Mouse (Mus musculus) frontal cortex, adult (tissue): ENCODE measurements around the gene Exog.
A peak's percentile ranks its signal among the peaks of the same experiment; 100 is the strongest.

Source experiments
- ATAC-seq: cut with Nextera tagmentation; 2 replicates; pipeline ENCODE4 v1.9.2; 2017; ENCODE audit warnings: mild to moderate bottlenecking, moderate library complexity, mixed read lengths; ENCODE audit not compliant: low TSS enrichment

Gene Exog

DNA sequence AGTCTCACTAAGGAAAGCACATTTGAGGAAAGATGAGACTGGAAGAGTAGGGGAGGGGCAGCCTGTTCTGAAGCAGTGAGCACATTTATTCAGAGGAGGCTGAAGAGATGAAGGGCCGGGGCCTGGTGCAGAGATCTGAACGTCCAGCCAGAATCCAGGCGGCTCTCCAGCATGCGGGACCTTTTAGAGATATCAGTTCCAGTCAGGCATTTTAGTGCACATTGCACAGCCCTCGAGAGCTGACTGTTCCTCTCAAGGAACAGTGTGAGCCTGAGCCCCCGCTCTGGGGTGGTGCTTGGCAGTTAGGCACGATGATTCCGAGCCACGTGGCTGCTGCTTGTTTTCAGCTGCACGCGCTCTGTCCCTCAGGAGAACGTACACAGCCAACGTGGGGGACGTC is 12.4 kb downstream of the Exog start:
- ATAC-seq = peak; percentile 47; the same call in 1 of the 2 replicates

DNA sequence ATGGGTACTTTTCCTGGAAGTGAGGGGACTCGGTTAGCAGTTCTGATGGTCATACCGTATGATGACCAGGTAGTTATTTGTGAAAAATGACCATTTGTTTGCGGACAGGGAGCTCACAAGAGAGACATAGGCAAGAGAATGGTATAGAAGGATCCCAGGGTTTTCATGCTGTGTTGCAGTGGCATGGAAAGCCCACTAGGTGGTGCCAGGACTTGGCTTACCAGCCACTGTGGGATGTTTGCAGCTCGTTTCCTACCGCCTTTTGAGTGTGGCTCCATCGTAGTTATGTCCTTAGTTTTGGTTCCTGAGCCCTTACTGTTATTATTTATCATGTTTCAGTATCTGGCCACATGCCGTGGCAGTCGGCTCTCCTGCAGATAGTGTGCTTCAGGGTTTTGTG is 15.7 kb downstream of the Exog start:
- peak; percentile 82 for ATAC-seq

DNA sequence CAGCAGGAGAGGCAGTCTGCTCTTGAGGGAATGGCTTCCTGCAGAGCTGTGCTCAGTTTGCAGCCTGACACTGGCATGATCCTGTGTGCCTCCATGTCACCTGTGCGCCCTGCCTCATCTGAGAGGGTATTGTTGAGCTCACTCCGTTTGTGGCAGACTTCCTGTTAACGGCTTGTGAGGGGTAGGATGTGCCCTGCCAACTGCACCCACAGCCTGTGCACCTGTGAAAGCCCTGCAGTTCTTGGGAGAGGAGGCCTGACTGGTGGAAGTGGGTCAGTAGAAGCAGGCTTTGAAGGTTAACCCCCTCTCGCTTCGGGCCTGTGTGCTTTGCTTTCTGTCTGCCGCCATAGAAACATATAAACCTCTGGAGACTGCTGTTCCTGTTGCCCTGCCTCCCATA is 20.3 kb downstream of the Exog start:
- no peak for ATAC-seq

DNA sequence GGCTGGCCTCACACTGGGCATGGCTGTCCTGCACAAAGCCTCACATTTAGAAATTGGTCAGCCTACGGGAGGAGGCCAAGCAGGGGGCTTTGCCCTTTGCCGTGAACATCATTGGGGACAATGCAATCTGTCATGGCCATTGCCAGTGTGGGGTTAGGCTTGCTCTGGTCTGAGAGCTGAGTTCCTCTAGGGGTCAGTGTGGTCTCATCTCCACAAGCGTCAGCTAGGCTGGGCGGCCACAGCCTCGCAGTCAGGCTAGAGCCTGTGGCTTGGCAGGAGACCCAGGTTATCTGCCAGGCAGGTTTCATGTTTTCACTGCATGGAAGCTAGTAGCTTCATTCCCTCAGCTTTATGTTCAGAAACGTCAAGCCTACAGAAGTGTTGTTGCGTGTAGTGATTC is 20.9 kb downstream of the Exog start:
- peak; percentile 53; the same call in 1 of the 2 replicates for ATAC-seq

DNA sequence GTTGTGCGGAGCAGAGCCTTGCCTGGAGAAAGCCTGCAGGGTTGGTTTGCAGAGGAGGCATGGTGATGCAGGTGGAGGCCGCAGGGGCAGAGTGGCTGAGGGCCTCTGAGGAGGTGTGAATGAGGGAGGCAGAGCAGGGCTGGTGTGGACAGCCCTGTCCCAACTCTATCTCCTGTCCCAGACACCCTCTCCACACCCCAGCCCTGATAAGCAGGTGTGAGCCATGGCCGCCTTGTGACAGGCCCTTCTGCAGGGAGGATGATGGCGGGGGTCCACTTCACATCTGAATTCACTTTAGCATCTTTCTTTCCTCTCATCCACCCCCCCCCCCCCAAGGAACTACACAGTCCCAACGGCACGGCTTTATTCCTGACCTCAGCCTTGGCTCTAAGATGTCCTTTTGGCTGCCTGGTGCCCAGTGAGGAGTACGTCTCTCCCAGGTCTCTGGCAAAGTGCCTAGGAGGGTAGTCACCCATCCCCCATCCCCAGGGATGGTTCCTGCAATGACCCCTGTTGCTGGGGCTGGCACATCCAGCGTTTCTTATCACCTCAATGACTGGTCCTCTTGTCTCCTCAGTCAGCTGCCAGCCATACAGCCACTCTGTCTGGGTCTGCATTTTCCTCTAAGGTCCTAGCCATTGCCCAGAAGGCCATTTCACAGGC is 25.1 kb downstream of the Exog start:
- no peak for ATAC-seq

DNA sequence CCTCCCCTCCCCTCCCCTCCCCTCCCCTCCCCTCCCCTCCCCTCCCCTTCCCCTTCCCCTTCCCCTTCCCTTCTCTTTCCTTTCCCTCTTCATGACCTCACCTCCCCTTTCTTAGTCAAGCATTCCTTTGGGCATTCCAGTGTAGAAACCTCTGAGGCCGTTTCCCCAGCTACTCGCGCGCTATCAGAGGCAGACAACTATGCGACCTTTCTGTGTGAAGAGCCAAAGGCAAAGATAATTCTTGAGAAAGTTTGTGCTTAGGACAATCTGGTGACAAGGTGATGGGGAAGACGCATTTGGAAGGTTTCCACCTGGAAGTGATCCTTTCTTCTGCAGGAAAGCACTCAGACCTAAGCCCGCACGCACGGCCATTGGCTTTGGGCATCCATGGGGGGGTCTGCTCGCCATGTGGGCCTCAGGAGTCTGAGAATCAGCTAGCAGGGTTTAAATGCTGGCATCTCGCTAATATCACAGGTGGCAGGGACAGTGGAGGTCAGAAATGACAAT is 27.7 kb downstream of the Exog start:
- ATAC-seq = no peak

DNA sequence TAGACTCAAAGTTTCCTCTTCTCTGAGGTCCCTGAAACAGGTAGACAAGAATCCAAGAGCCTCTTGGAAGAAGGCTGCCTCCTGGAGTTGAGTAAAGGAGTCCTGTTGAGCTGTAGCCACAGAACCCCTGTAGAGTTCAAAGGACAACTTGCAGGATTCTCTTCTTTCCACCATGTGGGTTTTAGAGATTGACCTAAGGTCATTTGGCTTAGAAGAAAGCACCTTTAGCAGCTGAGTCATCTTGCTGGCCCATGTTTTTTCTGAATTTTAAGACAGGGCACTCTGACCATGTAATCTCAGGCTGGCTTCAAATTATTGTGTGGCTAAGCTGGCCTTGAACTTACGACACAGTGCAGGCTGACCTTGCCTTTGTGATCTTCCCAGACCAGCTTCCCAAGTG is 28.3 kb downstream of the Exog start:
- no peak for ATAC-seq

DNA sequence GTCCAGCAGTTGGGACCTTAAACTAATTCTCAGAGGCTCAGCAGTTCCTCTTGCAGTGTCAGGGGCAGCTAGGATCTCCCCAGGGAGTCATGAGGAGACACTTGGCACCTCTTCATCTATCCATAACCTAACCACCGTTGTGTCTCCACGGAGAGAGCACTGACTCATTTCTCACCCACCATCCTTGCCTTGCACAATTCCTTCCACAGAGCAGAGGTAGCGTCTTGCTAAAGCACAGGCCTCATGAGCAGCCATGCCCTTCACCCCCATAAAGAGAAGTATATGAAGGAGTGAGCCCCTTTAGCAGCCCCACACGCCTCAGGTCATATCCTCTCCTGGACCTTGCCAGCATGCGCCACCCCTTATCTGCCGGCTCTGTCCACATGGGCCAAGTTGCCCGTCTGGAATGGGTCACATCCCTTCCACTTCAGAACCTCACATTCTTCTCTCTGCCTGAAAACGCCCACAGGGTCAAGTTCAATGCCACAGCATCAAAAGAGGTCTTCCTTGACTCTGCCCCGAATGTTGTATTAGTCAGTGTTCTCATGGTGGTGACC is 28.9 kb downstream of the Exog start:
- ATAC-seq = peak; percentile 72; the same call in 1 of the 2 replicates

DNA sequence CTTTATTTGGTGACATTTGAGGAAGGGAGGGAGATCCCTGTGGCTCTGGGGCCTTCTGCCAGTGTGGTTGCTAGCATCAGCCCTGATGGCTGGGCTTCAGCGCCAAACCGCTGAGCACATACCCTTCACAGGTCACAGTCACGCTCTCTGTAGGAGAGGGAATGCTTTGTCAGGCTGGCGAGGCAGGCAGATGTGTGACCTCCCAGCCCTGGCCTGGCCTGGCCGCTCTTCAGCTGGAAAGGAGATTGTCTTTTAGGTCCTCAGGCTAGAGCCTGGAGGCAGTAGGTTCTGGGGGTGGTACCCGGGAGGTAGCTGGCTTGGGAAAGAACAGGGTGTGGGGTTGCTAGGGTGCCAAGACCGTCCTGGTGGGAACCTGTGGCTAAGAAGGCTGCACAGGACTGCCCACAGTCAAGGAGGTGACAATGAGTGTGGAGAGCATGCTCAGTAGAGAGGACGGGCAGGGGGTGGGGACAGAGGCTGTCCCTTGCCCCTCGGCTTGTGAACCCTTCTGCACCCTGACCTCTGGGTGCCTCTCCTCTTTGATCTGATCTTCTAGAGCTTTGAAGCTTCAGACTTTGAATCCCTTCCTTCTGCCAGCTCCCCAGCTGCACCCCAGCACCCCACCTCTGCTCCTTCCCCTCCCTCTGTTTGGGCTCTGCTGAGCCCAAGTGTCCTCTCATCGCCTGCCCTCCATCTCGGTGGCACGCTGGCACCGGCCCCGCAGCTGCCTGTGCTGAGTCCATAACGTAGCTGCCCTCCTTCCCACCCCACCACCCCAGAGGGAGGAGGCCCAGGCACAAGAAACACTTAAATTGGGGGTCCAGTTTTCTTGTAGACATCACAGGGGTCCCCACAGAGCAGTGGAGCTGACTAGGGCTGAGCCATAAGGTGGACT is 30.2 kb downstream of the Exog start:
- no peak for ATAC-seq

DNA sequence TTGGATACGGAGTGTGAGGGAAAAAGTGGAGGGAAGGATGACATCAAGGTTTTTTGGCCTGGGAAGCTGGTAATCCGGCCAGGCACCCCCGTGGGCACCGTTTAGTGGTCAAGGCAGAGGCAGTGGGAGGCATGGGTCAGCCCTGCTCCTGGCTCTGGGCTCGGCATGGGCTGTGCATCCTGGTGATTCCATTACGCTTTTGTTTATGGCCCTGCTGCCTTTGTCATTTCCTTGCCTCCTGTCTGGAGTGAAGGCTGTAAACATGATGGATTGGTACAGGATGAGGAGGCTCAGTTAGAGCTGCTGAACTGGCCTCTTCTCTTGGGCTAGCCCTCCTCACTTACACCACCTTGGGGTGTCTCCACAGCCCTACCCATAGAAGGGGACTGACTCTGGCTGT is 33.0 kb downstream of the Exog start:
- no peak for ATAC-seq

DNA sequence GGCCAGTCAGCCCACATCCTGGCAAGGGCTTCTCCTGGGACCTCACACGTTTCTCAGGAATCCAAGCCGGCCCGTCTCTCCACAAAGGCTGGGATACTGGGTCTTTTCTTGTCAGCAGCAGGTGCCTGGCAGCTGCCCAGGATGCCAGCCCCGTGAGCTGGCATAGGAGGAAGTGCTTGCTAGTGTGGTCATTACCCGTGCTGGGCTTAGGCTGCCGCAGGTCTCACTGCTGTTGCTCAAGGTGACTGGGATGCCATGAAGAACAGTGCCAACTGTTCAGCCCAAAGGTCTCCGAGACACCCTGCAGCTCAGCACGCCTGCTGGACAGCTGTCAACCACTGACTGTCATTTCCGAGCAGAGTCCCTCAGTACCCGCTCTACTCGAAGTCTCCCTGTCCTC is 33.6 kb downstream of the Exog start:
- ATAC-seq = no peak

DNA sequence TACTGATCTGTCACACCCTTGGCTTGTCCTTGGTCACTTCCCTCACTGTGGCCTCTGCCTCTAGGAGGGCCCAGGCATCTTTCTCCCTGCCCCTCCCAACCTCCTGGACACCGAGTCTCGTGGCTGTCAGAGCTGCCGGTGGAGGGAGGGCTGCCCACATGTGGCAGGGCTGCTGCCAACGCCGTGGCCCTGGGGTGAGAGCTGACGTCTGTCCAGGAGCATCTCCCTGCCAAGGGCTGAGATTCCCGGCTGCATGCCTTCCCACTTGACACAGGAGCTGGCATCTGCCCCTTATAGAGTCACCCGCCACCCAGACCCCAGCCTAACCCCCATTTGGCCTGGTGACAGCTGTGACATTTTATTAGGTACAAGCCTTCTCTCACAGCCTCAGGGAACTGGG is 34.6 kb downstream of the Exog start:
- no peak for ATAC-seq

DNA sequence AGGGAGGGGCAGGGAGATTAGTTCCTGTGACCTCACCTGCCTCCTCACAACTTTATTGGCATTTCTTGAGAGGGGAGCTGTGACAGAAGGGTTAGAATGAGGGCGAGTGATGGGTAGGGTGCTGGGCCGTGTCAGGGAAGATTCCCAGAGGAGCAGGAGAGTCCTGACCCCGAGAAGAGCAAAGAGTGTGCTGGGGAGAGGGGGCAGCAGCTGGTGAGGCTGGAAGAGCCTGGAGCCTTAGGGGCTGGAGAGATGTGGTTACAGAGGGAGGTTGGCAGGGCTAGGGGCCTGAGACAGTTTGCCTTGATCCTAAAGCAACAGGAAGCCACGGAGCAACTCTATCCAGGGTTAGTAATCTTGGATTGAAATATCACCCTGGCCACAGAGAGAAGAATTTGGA is 36.9 kb downstream of the Exog start:
- ATAC-seq = no peak

DNA sequence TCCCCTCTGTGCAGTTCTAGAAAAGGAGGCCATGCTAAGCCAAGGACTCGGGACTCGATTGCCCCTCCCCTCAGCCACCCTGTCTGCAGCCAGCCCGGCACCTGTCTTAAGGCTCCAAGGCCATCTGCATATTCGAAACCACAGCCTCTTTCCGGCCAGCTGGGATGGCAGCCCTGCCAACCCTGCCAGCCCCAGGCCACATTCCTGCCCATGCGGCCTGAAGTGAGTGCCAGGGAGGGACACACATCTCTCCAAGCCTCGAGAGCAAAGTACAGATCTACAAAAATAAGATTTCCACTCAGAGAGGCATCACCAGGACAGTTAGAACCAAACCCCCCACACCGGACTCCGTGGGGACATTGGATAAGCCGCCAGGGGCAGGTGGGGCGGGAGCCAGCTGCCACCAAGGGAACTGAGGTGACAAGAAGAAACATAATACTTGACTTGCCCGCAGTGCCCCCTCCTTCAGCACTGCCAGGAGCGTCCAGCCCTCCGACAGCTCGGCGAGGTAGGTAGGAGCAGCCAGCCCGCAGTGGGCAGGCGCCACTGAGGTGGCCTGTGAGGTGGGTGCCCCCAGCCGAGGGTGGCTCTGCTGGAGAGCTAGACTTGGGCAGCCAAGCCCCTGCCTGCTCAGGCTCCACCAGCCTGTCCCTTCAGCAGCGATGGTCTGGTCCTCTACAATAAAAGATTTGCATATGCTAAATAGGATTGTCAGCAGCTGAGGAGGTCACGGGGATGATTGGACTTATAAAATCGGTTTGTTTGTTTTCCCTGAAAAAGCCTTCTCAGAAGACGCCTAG is 39.0 kb downstream of the Exog start:
- ATAC-seq = no peak

DNA sequence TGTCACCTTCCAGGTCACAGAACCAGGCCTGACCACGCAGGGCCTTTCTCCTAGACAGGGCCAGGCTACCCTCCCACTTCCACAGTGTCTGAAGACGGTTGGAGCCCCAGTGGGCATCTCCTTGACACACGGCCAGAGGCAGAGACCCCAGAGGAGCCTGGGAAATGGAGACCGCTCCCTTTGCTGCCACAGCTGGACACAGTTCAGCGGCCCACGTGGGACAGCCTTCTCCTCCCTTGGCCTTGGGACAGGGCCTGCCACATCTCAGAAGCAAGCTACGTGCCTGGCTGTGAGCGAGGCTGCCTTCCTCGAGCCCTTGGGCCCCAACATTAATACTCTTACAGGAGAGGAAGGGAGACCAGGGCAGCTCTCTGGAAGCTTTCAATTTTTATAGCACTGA is 39.7 kb downstream of the Exog start:
- no peak for ATAC-seq

DNA sequence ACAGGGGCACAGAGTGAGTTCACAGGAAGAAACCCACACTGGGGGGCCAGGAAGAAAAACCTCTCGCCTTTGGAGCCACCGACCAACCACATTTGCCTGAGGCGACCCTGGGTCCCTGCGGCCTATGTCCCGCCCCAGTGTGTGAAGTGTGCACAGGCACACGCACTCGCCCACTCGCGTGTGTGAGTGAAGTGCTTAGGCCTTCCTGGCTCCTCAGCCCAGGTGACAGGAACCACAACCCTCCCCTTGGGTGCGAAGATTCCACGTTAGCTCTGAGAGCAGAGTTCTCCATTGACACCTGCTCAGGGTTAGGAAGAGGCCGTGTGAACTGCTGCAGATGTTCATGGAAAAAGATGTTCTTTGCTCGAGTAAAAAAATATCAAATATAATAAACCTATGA is 40.1 kb downstream of the Exog start:
- no peak for ATAC-seq

DNA sequence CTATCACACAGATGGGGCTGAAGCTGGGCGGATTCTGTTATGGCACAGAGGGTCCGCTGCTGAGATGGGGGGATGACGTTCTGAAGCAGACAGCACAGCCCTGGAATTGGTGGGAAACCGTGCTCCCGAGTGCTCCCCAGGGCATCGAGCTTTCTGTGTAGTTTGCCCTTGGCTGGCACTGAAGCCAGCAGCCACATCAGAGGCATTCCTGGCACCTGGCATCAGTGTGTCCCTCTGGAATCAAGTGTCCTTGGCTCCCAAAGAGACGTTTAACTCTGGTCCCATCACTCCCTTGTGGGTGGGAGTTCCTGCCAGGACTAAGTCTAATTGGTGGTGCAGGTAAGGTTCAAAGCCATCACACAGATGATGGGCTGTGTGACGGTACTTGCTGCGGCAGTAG is 51.6 kb downstream of the Exog start:
- no peak for ATAC-seq

DNA sequence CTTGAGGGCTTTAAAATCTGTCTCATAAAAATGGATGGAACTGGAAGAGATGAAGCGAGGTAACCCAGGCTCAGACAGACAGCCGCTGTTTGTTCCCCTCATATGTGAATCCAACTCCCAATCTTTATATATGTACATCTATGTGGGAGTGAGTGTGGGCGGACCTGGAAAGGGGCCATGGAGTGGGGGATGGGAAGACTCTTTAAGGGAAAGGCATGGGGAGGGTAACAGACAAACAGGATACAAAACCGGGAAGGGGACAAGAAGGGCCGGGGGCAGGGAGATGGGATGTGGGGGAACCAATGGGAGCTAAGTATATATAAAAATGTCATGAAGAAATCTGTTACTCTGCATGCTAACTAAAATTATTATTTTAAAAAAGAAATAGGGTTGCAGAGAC is 52.2 kb downstream of the Exog start:
- ATAC-seq = peak; percentile 55; the same call in 1 of the 2 replicates

DNA sequence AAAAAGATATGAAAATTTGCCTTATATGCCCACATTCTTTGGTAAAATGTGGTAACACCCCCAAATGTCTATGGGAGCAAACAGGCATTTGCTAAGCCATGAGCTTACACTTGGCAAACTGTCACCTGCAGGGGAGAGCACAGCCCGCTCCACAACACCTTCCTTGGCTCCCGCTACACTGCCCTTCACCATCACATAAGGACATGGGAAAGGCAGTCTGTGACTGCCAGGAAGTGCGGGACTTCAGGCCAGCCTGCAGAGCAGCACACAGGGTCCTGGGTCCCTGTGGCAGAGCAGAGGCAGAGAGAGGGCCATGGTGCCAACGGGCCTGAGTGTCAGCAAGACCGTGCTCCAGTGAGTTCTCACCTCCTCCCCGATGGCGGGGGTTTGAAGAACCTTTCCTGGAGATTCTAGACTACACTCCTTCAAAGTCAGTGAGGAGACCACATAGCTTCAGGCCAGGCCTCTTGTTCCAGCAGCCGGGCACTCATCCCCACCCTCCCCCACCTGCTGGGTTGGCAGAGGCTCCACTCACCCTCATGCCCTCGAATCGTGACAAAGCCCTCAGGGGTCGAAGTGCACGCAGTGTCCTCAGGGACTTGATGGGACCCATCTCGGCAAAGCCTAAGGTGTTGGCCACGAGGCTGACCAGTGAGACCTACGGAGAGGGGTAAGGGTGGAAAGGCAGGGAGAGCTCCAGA is 53.0 kb downstream of the Exog start:
- no peak for ATAC-seq

DNA sequence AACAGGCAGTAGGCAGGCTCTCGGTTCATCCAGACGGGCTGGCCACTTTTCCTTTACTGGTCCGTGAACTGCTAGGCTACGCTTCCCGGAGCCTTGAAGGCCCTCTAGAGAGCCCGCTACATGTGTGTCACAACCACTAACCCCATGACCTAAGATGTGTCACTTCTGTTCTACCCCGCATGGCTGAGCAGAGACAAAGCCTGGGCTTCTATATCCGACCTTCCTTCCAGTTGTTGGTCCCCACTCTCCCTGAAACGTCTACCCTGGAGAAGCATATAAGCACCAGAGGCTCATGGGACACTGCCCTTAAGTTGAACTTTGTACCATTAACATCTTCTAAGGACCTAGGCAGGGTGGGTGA is 53.5 kb downstream of the Exog start:
- ATAC-seq = no peak

DNA sequence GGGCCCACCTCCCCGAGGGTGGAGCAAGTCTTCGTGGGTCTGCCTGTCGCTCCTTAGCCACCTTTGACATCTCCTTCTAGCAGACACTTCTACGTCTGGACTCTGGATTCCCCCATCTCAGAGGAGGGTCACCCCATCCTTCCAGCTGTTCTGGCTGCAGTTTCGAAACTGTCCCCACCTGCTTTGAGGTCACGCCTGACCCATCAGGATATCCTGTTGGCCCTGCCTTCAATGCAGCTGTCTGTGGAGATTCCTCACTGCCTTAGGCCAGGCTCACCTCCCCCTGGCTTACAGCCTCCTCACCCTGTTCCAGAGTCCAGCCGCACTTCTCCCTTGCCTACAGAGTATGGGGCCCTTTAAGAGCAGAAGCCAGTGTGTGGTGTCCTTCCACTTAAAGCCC is 54.1 kb downstream of the Exog start:
- ATAC-seq = no peak
